Mouse (Mus musculus) frontal cortex, postnatal 14 days (tissue): ENCODE results near the gene Zfp429.
A peak's percentile ranks its signal among the peaks of the same experiment; 100 is the strongest.
"Not testable (repeated sequence)": the region's sequence is repeated elsewhere in the genome, so short reads cannot be mapped to it uniquely, and the experiment has no call there.

Experiments used
- DNase-seq, 2 experiments: peaks; one replicate each; pipeline ENCODE4 v3.0.0; 2022; ENCODE audit warnings: low spot score in 2 of 2

The Zfp429 gene

GRCm38 (mm10) chr13:67399183-67399903 is at the start of gene Zfp429:
Gene Zfp429, minus strand, starts transcription at chr13:67399819.
- peak; percentile 34 to 59 for DNase-seq

GRCm38 (mm10) chr13:67437095-67437494 is 37.5 kb upstream of the Zfp429 start:
- DNase-seq, result not testable (repeated sequence)

GRCm38 (mm10) chr13:67428116-67428515 is 28.5 kb upstream of the Zfp429 start:
- no peak for DNase-seq

GRCm38 (mm10) chr13:67425699-67426098 is 26.1 kb upstream of the Zfp429 start:
- DNase-seq, result not testable (repeated sequence)

- not testable (repeated sequence) for DNase-seq
Measured at GRCm38 (mm10) chr13:67422532-67422931, 22.9 kb upstream of the Zfp429 start.

GRCm38 (mm10) chr13:67421207-67421857 is 21.7 kb upstream of the Zfp429 start, which contains the start of gene Zfp459:
Gene Zfp459, minus strand, starts transcription at chr13:67421418.
- peak; percentile 5 to 28 for DNase-seq

- no peak for DNase-seq
Measured at GRCm38 (mm10) chr13:67420558-67421206, 21.1 kb upstream of the Zfp429 start.

GRCm38 (mm10) chr13:67416811-67417210 is 17.2 kb upstream of the Zfp429 start:
- no peak for DNase-seq

GRCm38 (mm10) chr13:67415759-67416158 is 16.1 kb upstream of the Zfp429 start:
- no peak for DNase-seq

- DNase-seq, result not testable (repeated sequence)
Measured at GRCm38 (mm10) chr13:67413634-67414033, 14.0 kb upstream of the Zfp429 start.

GRCm38 (mm10) chr13:67376255-67376654 is 23.4 kb downstream of the Zfp429 start:
- DNase-seq, result not testable (repeated sequence)

- DNase-seq, result peak; percentile 24 to 26
Measured at GRCm38 (mm10) chr13:67375050-67375911, 24.3 kb downstream of the Zfp429 start, which contains the start of the genes Gm28041 and Zfp456. Gene Gm28041, minus strand, starts transcription at chr13:67375733. Gene Zfp456, minus strand, starts transcription at chr13:67375810.

- DNase-seq, result peak; percentile 72 to 81
Measured at GRCm38 (mm10) chr13:67360131-67360744, 39.4 kb downstream of the Zfp429 start, which contains the start of the genes Gm28044 and Zfp953. Gene Gm28044, minus strand, starts transcription at chr13:67360536. Gene Zfp953, minus strand, starts transcription at chr13:67360605.

GRCm38 (mm10) chr13:67351854-67352253 is 47.8 kb downstream of the Zfp429 start:
- no peak for DNase-seq

GRCm38 (mm10) chr13:67343422-67343821 is 56.2 kb downstream of the Zfp429 start:
- no peak for DNase-seq
